Mouse (Mus musculus): ENCODE measurements around the gene Gm15262.
A peak's percentile ranks its signal among the peaks of the same experiment; 100 is the strongest.
"Not testable (repeated sequence)": the region's sequence is repeated elsewhere in the genome, so short reads cannot be mapped to it uniquely, and the experiment has no call there.

The Gm15262 gene

GRCm38 (mm10) chrX:161287156-161287555 is at the start of gene Gm15262:
Gene Gm15262 (plus strand): TSS chrX:161287456.
- DNase-seq (ENCODE audit: low spot score), result not testable (repeated sequence)

DNA sequence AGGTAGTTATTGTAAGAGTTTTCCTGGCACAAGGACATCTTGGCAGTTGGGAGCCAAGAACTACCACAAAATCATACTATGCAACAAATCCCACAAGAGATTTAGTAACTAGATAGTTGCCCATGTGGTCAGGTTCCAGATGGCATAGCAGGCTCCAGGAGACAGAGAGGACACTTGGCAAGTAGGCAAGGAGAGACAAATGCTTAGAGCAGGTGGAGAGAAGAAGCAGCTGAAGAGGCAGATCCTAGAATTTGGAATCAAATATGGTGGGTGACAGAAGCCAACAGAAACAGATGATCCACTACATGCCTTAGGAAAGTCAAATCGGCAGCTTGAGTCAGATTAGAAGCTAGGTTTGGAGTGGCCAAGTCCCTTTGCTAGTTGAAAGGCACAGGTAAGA is 20.9 kb downstream of the Gm15262 start:
- no peak for DNase-seq (ENCODE audit: low spot score)

DNA sequence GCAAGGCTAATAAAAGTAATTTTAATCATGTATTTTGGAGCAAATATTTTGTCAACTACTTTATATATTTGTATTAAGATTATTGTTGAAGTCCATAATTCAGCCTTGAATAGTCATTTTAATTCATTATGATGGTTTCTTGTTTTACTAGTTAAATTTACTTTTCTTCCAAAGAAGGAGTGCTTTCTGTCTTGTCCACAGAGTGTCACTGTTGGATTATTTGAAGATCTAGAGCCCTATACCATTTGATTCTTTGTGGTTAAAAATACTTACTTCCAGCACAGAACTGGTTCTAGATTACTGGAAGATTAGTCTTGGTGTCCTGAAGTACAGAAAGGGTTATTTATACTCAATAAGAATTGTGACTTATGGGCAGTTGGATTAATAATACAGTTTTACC is 29.2 kb downstream of the Gm15262 start:
- no peak for DNase-seq (ENCODE audit: low spot score)

DNA sequence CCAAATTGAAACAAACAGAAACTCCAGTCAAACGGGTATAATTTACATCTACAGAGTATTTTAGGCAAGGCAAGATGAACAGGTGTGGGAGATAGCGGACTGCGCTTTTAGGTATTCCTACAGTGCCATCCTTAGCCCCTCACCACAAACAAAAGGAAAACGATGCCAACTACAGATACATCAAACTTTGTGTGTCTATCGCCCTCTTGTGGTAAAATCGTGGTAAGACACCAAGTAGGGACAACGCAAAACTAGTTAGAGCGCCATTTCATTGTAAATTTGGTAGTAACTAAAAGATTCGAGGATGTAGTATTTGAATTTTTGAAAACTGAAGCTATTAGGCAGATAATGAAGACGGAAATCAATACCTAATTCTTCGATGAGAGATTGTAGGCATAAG is 83.7 kb downstream of the Gm15262 start:
- no peak for DNase-seq (ENCODE audit: low spot score)

- DNase-seq (ENCODE audit: low spot score), result no peak
These were observed 84.2 kb downstream of the Gm15262 start for GRCm38 (mm10) chrX:161371461-161371860.

DNA sequence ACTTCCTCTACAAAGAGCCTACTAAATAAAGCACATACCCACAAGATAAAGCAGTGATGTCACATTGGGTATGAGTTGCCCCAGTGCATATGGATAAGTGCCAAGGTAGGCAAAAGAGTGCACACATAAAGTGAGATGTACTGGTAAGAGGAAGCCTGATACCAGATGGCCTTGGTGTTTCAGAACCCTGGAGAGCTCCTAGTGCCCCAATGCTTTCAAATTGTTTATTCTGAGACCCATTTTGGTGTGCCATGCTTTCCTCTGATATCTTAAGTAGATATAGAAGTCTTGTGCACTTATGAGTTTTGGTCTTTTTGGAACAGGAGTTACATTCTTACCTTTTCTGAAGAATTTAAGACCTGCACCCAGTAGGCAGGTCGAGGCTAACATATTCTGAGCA is 88.3 kb downstream of the Gm15262 start:
- peak; percentile 4 for DNase-seq (ENCODE audit: low spot score)

DNA sequence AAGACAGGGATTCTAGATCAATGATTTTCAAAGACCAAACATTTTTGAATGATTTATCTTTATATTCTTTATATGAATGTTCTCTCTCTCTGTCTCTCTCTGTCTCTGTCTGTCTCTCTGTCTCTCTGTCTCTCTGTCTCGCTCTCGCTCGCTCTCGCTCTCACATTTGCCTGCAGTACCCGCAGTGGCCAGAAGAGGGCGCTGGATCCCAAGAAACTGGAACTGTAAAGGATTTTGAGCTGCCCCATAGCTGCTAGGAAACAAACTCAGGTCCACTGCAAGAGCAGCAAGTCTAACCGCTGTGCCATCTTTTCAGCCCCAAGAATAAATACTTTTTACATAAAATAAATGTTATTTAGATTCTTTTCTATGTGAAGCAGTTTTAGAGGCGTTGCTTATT is 98.5 kb downstream of the Gm15262 start:
- peak; percentile 3 for DNase-seq (ENCODE audit: low spot score)

GRCm38 (mm10) chrX:161387942-161388341 is 100.7 kb downstream of the Gm15262 start:
- no peak for DNase-seq (ENCODE audit: low spot score)

- peak; percentile 71 for DNase-seq (ENCODE audit: low spot score)
These were observed 111.9 kb downstream of the Gm15262 start for GRCm38 (mm10) chrX:161399110-161399509.

- no peak for DNase-seq (ENCODE audit: low spot score)
These were observed 123.9 kb downstream of the Gm15262 start for GRCm38 (mm10) chrX:161411151-161411550.
